17 mouse cellular contexts compared by ENCODE assay signal in genomic region chr5:131992268-131992667, GRCm38 (mm10).
DNase-seq lines count a peak whose midpoint lies in the region; ATAC-seq and TF ChIP-seq lines count a peak whose summit lies in the region.
"Had no signal": no experiment of that assay in that cellular context is flagged by ENCODE, and none has a peak within 500 bp of the region (broad histone marks: within the 10 kb centered on the region; RNA-seq: fewer than 3 reads in every experiment).

No protein-coding gene starts in this region.

- H3K36me3 ChIP-seq in embryonic facial prominence, embryonic 11.5 days (replicated peaks; ENCODE audit: control insufficient read depth, insufficient read depth, low read depth, low read length): no peaks in the 10 kb centered on the region
- H3K36me3 ChIP-seq in embryonic facial prominence, embryonic 14.5 days (ENCODE audit: control insufficient read depth, insufficient read depth, low read length): no peaks in the 10 kb centered on the region
- no peaks in the 10 kb centered on the region for H3K36me3 ChIP-seq in limb, embryonic 15.5 days
- no peaks in the 10 kb centered on the region for H3K36me3 ChIP-seq in midbrain, embryonic 16.5 days (ENCODE audit: control insufficient read depth, insufficient read depth, low read length)
- H3K36me3 ChIP-seq in liver, embryonic 12.5 days: no peaks in the 10 kb centered on the region

- no peaks in the 10 kb centered on the region for H3K27me3 ChIP-seq in embryonic facial prominence, embryonic 11.5 days (ENCODE audit: control insufficient read depth, insufficient read depth, low read length)
- no peaks in the 10 kb centered on the region for H3K27me3 ChIP-seq in embryonic facial prominence, embryonic 14.5 days (replicated peaks; ENCODE audit: control insufficient read depth, insufficient read depth, low read length)
- H3K27me3 ChIP-seq in limb, embryonic 15.5 days: no peaks in the 10 kb centered on the region
- H3K27me3 ChIP-seq in midbrain, embryonic 16.5 days (ENCODE audit: control insufficient read depth, insufficient read depth, low read depth, low read length): no peaks in the 10 kb centered on the region
- no peaks in the 10 kb centered on the region for H3K27me3 ChIP-seq in liver, embryonic 12.5 days (replicated peaks)

- no peak overlapping the region; the same call in 1 of the 2 replicates for H3K9ac ChIP-seq in embryonic facial prominence, embryonic 11.5 days (replicated peaks; ENCODE audit: low read length)
- no peak overlapping the region for H3K9ac ChIP-seq in embryonic facial prominence, embryonic 14.5 days (ENCODE audit: low read depth, low read length)
- no peak overlapping the region for H3K9ac ChIP-seq in limb, embryonic 15.5 days
- H3K9ac ChIP-seq in midbrain, embryonic 16.5 days (ENCODE audit: low read depth, low read length): no peak overlapping the region
- no peak overlapping the region for H3K9ac ChIP-seq in liver, embryonic 12.5 days

- H3K4me1 ChIP-seq in embryonic facial prominence, embryonic 11.5 days (ENCODE audit: control insufficient read depth, insufficient read depth, low read length): no peaks in the 10 kb centered on the region; the same call in 1 of the 2 replicates
- H3K4me1 ChIP-seq in embryonic facial prominence, embryonic 14.5 days (ENCODE audit: control insufficient read depth, insufficient read depth, low read length): peaks cover 28% of the 10 kb centered on the region
- peaks cover 28% of the 10 kb centered on the region; the same call in 1 of the 2 replicates for H3K4me1 ChIP-seq in limb, embryonic 15.5 days
- no peaks in the 10 kb centered on the region; the same call in 1 of the 2 replicates for H3K4me1 ChIP-seq in midbrain, embryonic 16.5 days (ENCODE audit: control insufficient read depth, insufficient read depth, low read length)
- H3K4me1 ChIP-seq in liver, embryonic 12.5 days: no peaks in the 10 kb centered on the region

- WGBS in embryonic facial prominence, embryonic 11.5 days: 54% methylated on average over 6 of the region's 6 CpGs
- WGBS in embryonic facial prominence, embryonic 14.5 days: 36% methylated on average over 6 of the region's 6 CpGs
- WGBS in limb, embryonic 15.5 days: 56% methylated on average over 6 of the region's 6 CpGs
- 87% methylated on average over 6 of the region's 6 CpGs for WGBS in midbrain, embryonic 16.5 days
- WGBS in liver, embryonic 12.5 days (ENCODE audit: insufficient replicate concordance): 80% methylated on average over 6 of the region's 6 CpGs

- no peaks in the 10 kb centered on the region for H3K9me3 ChIP-seq in embryonic facial prominence, embryonic 11.5 days (replicated peaks; ENCODE audit: control insufficient read depth, low read length)
- no peaks in the 10 kb centered on the region for H3K9me3 ChIP-seq in embryonic facial prominence, embryonic 14.5 days (ENCODE audit: control insufficient read depth, low read length)
- no peaks in the 10 kb centered on the region for H3K9me3 ChIP-seq in limb, embryonic 15.5 days
- H3K9me3 ChIP-seq in midbrain, embryonic 16.5 days (replicated peaks; ENCODE audit: control insufficient read depth, low read length, poor library complexity, severe bottlenecking): no peaks in the 10 kb centered on the region
- H3K9me3 ChIP-seq in liver, embryonic 12.5 days (replicated peaks): no peaks in the 10 kb centered on the region

- no peak for ATAC-seq in embryonic facial prominence, embryonic 11.5 days (replicated peaks; ENCODE audit: insufficient number of reproducible peaks, low FRiP score, low TSS enrichment, low read depth)
- 0 out of 2 replicates have a peak, but pooled peaks have one; percentile 53 for ATAC-seq in embryonic facial prominence, embryonic 14.5 days (ENCODE audit: low read depth)
- ATAC-seq in limb, embryonic 15.5 days (ENCODE audit: insufficient number of reproducible peaks, low FRiP score, low TSS enrichment, low read depth): no peak
- no peak for ATAC-seq in midbrain, embryonic 16.5 days
- ATAC-seq in liver, embryonic 12.5 days: no peak
- ATAC-seq: CD4-positive, CD25-positive, alpha-beta regulatory T cell, adult 4 months had no signal

- peak overlapping the region; percentile 51 for H3K27ac ChIP-seq in layer of hippocampus, adult 2 months
- peak overlapping the region; percentile 52 for H3K27ac ChIP-seq in embryonic facial prominence, embryonic 11.5 days (replicated peaks; ENCODE audit: low read depth, low read length)
- H3K27ac ChIP-seq in embryonic facial prominence, embryonic 14.5 days (replicated peaks; ENCODE audit: low read depth, low read length): peak overlapping the region; percentile 73
- peak overlapping the region; percentile 55; the same call in 1 of the 2 replicates for H3K27ac ChIP-seq in limb, embryonic 15.5 days
- no peak overlapping the region for H3K27ac ChIP-seq in midbrain, embryonic 16.5 days (ENCODE audit: low read length)
- H3K27ac ChIP-seq in liver, embryonic 12.5 days: no peak overlapping the region

- TF ChIP-seq CTCF in layer of hippocampus, adult 2 months (conservative IDR thresholded peaks at IDR 0.05): no peak

- H3K4me2 ChIP-seq in embryonic facial prominence, embryonic 11.5 days (ENCODE audit: low read depth, low read length): no peak overlapping the region
- peak overlapping the region; percentile 34 for H3K4me2 ChIP-seq in embryonic facial prominence, embryonic 14.5 days (ENCODE audit: low read depth, low read length)
- peak overlapping the region; percentile 30 for H3K4me2 ChIP-seq in limb, embryonic 15.5 days
- no peak overlapping the region for H3K4me2 ChIP-seq in midbrain, embryonic 16.5 days (ENCODE audit: low read length)
- no peak overlapping the region for H3K4me2 ChIP-seq in liver, embryonic 12.5 days
- H3K4me2 ChIP-seq: midbrain, embryonic 11.5 days had no signal

- H3K4me3 ChIP-seq in layer of hippocampus, adult 2 months: no peak overlapping the region; the same call in 1 of the 2 replicates
- no peak overlapping the region for H3K4me3 ChIP-seq in embryonic facial prominence, embryonic 11.5 days (ENCODE audit: low read depth, low read length)
- peak overlapping the region; percentile 1; the same call in 1 of the 2 replicates for H3K4me3 ChIP-seq in embryonic facial prominence, embryonic 14.5 days (ENCODE audit: low read depth, low read length)
- no peak overlapping the region for H3K4me3 ChIP-seq in limb, embryonic 15.5 days
- no peak overlapping the region for H3K4me3 ChIP-seq in midbrain, embryonic 16.5 days (ENCODE audit: low read depth, low read length)
- no peak overlapping the region for H3K4me3 ChIP-seq in liver, embryonic 12.5 days

- DNase-seq in layer of hippocampus, adult 2 months (ENCODE audit: low spot score in 2 of 2): no peak
- DNase-seq in layer of hippocampus, adult 9-10 months (ENCODE audit: low spot score): no peak
- no peak for DNase-seq in embryonic facial prominence, embryonic 11.5 days (ENCODE audit: low spot score)
- DNase-seq in embryonic facial prominence, embryonic 14.5 days (ENCODE audit: low spot score): peak; percentile 71
- DNase-seq: adrenal gland, postnatal 10 days; cerebellum, adult 9-11 months; kidney, adult 8-10 months; kidney, postnatal 36 days; lung, adult 18-20 months; lung, postnatal 36 days; right cerebral cortex, postnatal 4 days; thymus, adult 2 months had no signal

Comparison
In these comparisons a context has a peak if more than half of its experiments do, and no peak if none do; other contexts are left out.
1. H3K4me2 ChIP-seq: peak in embryonic facial prominence, embryonic 14.5 days (single experiment) and limb, embryonic 15.5 days (single experiment); none in embryonic facial prominence, embryonic 11.5 days (single experiment), midbrain, embryonic 16.5 days (single experiment) and liver, embryonic 12.5 days (single experiment).
2. H3K27ac ChIP-seq: peak in layer of hippocampus, adult 2 months (single experiment), embryonic facial prominence, embryonic 11.5 days (single experiment), embryonic facial prominence, embryonic 14.5 days (single experiment) and limb, embryonic 15.5 days (single experiment); none in midbrain, embryonic 16.5 days (single experiment) and liver, embryonic 12.5 days (single experiment).